ENCODE assay signal across 24 mouse cellular contexts in the genomic region with DNA sequence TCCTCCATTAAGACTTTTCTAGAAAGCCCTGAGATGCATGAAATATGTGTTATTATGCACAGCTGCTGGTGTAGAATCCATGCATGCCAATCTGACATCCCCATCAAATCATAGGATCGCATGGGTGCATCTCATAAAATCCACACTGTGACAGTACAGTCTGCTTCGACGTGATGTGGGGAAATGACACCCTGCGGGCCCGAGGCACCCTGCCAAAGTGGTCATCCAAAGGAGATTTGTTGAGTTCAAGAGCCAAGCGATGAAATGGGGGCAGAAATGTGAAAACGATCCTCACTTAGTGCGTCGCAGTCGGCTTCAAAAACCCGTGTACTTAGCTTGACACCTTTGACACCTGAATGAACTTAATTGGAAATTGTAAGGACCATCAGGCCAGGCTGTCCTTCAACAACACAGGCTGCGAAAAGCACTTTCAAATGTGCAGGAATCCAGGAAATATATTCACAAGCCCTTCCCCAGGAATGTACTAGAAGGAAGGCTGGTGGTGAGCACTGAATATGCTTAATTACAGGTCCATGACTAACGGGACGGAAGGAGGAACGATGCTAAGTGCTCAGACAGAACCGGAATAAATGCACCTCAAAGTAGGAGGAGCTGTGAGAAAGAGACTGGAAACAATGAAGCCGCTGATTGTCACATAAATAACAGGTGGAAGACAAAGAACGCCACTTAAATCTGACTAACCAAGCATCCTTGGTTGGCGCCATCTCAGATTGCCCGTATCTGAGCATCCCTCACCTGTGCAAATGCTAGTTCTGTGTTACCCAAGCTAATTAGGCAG.
DNase-seq lines count a peak whose midpoint lies in the region; ATAC-seq and TF ChIP-seq lines count a peak whose summit lies in the region.
"Had no signal": no experiment of that assay in that cellular context is flagged by ENCODE, and none has a peak within 500 bp of the region (broad histone marks: within the 10 kb centered on the region; RNA-seq: fewer than 3 reads in every experiment).

No protein-coding gene starts in this region.

- no peak overlapping the region for H3K9ac ChIP-seq in forebrain, embryonic 14.5 days (ENCODE audit: low read length)
- H3K9ac ChIP-seq in forebrain, embryonic 13.5 days: no peak overlapping the region
- no peak overlapping the region for H3K9ac ChIP-seq in midbrain, embryonic 11.5 days (ENCODE audit: low read length)
- no peak overlapping the region for H3K9ac ChIP-seq in midbrain, postnatal 0 days (replicated peaks; ENCODE audit: low read length, poor library complexity, severe bottlenecking)
- H3K9ac ChIP-seq: embryonic facial prominence, embryonic 12.5 days; forebrain, postnatal 0 days; hindbrain, embryonic 15.5 days; limb, embryonic 12.5 days; liver, embryonic 12.5 days had no signal

- H3K27me3 ChIP-seq in forebrain, embryonic 14.5 days (replicated peaks; ENCODE audit: control insufficient read depth, insufficient read depth, low read length): no peaks in the 10 kb centered on the region
- peaks cover 11% of the 10 kb centered on the region; the same call in 1 of the 2 replicates for H3K27me3 ChIP-seq in forebrain, embryonic 13.5 days
- H3K27me3 ChIP-seq in midbrain, embryonic 11.5 days (ENCODE audit: control insufficient read depth, insufficient read depth, low read length): no peaks in the 10 kb centered on the region
- H3K27me3 ChIP-seq in midbrain, embryonic 10.5 days (ENCODE audit: low read depth, poor library complexity, severe bottlenecking): 0 out of 2 replicates have a peak, but pooled peaks cover 12% of the 10 kb centered on the region
- H3K27me3 ChIP-seq in midbrain, postnatal 0 days (ENCODE audit: insufficient read depth, low read length): no peaks in the 10 kb centered on the region
- H3K27me3 ChIP-seq: embryonic facial prominence, embryonic 12.5 days; hindbrain, embryonic 15.5 days; liver, embryonic 12.5 days had no signal

- no peaks in the 10 kb centered on the region for H3K36me3 ChIP-seq in forebrain, embryonic 14.5 days (ENCODE audit: control insufficient read depth, insufficient read depth, low read length)
- H3K36me3 ChIP-seq in forebrain, embryonic 13.5 days (ENCODE audit: poor library complexity, severe bottlenecking): no peaks in the 10 kb centered on the region
- no peaks in the 10 kb centered on the region for H3K36me3 ChIP-seq in midbrain, embryonic 11.5 days (ENCODE audit: control insufficient read depth, insufficient read depth, low read length)
- no peaks in the 10 kb centered on the region for H3K36me3 ChIP-seq in midbrain, embryonic 10.5 days
- no peaks in the 10 kb centered on the region for H3K36me3 ChIP-seq in midbrain, postnatal 0 days (ENCODE audit: insufficient read depth, low read length)
- H3K36me3 ChIP-seq: embryonic facial prominence, embryonic 12.5 days; hindbrain, embryonic 15.5 days; limb, embryonic 12.5 days; liver, embryonic 12.5 days had no signal

- H3K27ac ChIP-seq in forebrain, embryonic 14.5 days (ENCODE audit: low read depth, low read length): no peak overlapping the region
- H3K27ac ChIP-seq in forebrain, embryonic 13.5 days: no peak overlapping the region
- H3K27ac ChIP-seq in midbrain, embryonic 11.5 days (ENCODE audit: low read depth, low read length): no peak overlapping the region
- no peak overlapping the region for H3K27ac ChIP-seq in midbrain, embryonic 10.5 days (replicated peaks)
- no peak overlapping the region for H3K27ac ChIP-seq in midbrain, postnatal 0 days (ENCODE audit: low read depth, low read length)
- H3K27ac ChIP-seq: embryonic facial prominence, embryonic 12.5 days; heart, adult 2 months; hindbrain, embryonic 15.5 days; layer of hippocampus, adult 2 months; limb, embryonic 12.5 days; liver, embryonic 12.5 days had no signal

- no peaks in the 10 kb centered on the region for H3K9me3 ChIP-seq in forebrain, embryonic 14.5 days (replicated peaks; ENCODE audit: control insufficient read depth, low read length)
- no peaks in the 10 kb centered on the region for H3K9me3 ChIP-seq in forebrain, embryonic 13.5 days (replicated peaks)
- H3K9me3 ChIP-seq in midbrain, embryonic 11.5 days (ENCODE audit: control insufficient read depth, low read length): no peaks in the 10 kb centered on the region
- H3K9me3 ChIP-seq in midbrain, embryonic 10.5 days (replicated peaks): no peaks in the 10 kb centered on the region
- H3K9me3 ChIP-seq in midbrain, postnatal 0 days (ENCODE audit: low read length): no peaks in the 10 kb centered on the region
- H3K9me3 ChIP-seq: embryonic facial prominence, embryonic 12.5 days; hindbrain, embryonic 15.5 days; limb, embryonic 12.5 days; liver, embryonic 12.5 days had no signal

- no peak overlapping the region for H3K4me3 ChIP-seq in forebrain, embryonic 14.5 days (ENCODE audit: low read depth, low read length)
- no peak overlapping the region for H3K4me3 ChIP-seq in forebrain, embryonic 13.5 days
- no peak overlapping the region for H3K4me3 ChIP-seq in midbrain, embryonic 11.5 days (ENCODE audit: low read depth, low read length)
- H3K4me3 ChIP-seq in midbrain, embryonic 10.5 days: no peak overlapping the region
- H3K4me3 ChIP-seq in midbrain, postnatal 0 days (ENCODE audit: low read depth, low read length): no peak overlapping the region
- H3K4me3 ChIP-seq: embryonic facial prominence, embryonic 12.5 days; heart, adult 2 months; hindbrain, embryonic 15.5 days; limb, embryonic 12.5 days; liver, embryonic 12.5 days had no signal

- no peak for TF ChIP-seq CTCF in midbrain, postnatal 0 days (IDR thresholded peaks at IDR 0.05)

- 47% methylated on average over 20 of the region's 20 CpGs for WGBS in forebrain, embryonic 14.5 days
- 57% methylated on average over 20 of the region's 20 CpGs for WGBS in forebrain, embryonic 13.5 days
- WGBS in midbrain, embryonic 11.5 days: 83% methylated on average over 20 of the region's 20 CpGs
- 87% methylated on average over 20 of the region's 20 CpGs for WGBS in midbrain, embryonic 10.5 days
- WGBS in midbrain, postnatal 0 days: 72% methylated on average over 20 of the region's 20 CpGs

- peak; percentile 33 for DNase-seq in forebrain, embryonic 14.5 days (ENCODE audit: low spot score)
- peak; percentile 72 for DNase-seq in midbrain, embryonic 11.5 days (ENCODE audit: low spot score, missing footprints)
- no peak for DNase-seq in midbrain, embryonic 10.5 days (ENCODE audit: low spot score)
- peak; percentile 41 for DNase-seq in midbrain, postnatal 0 days (ENCODE audit: low spot score)
- DNase-seq in B cell, adult 2 months: no peak
- DNase-seq: adrenal gland, postnatal 25 days; cerebellum, postnatal 25 days; forebrain, postnatal 0 days; gastrocnemius, postnatal 14 days; heart, adult 2 months; kidney, adult 9 months; kidney, postnatal 25 days; lung, adult 18-20 months; lung, postnatal 10 days; right cerebral cortex, postnatal 25 days; spleen, adult 18-20 months had no signal

- H3K4me2 ChIP-seq in forebrain, embryonic 14.5 days (ENCODE audit: low read length): no peak overlapping the region
- no peak overlapping the region for H3K4me2 ChIP-seq in forebrain, embryonic 13.5 days
- no peak overlapping the region for H3K4me2 ChIP-seq in midbrain, embryonic 11.5 days
- no peak overlapping the region for H3K4me2 ChIP-seq in midbrain, postnatal 0 days (ENCODE audit: low read depth, low read length, poor library complexity, severe bottlenecking)
- H3K4me2 ChIP-seq: embryonic facial prominence, embryonic 12.5 days; limb, embryonic 12.5 days; liver, embryonic 12.5 days had no signal

- ATAC-seq in forebrain, embryonic 14.5 days: peak; percentile 23; the same call in 1 of the 2 replicates
- no peak for ATAC-seq in forebrain, embryonic 13.5 days
- no peak for ATAC-seq in midbrain, embryonic 11.5 days (ENCODE audit: low FRiP score)
- ATAC-seq in CD4-positive, CD25-positive, alpha-beta regulatory T cell, adult 4 months: peak; percentile 9
- ATAC-seq in midbrain, postnatal 0 days (ENCODE audit: low FRiP score): no peak
- ATAC-seq: forebrain, postnatal 0 days; intestine, embryonic 16.5 days; liver, embryonic 12.5 days had no signal

- H3K4me1 ChIP-seq in forebrain, embryonic 14.5 days (ENCODE audit: control insufficient read depth, insufficient read depth, low read length): peaks cover 15% of the 10 kb centered on the region
- peaks cover 25% of the 10 kb centered on the region for H3K4me1 ChIP-seq in forebrain, embryonic 13.5 days
- no peaks in the 10 kb centered on the region for H3K4me1 ChIP-seq in midbrain, embryonic 11.5 days (ENCODE audit: control insufficient read depth, insufficient read depth, low read length)
- 0 out of 2 replicates have a peak, but pooled peaks cover 5% of the 10 kb centered on the region for H3K4me1 ChIP-seq in midbrain, embryonic 10.5 days
- no peaks in the 10 kb centered on the region for H3K4me1 ChIP-seq in midbrain, postnatal 0 days (ENCODE audit: insufficient read depth, low read length)
- H3K4me1 ChIP-seq: limb, embryonic 12.5 days; liver, embryonic 12.5 days had no signal

Comparison
In these comparisons a context has a peak if more than half of its experiments do, and no peak if none do; other contexts are left out.
1. ATAC-seq: peak in forebrain, embryonic 14.5 days (single experiment) and CD4-positive, CD25-positive, alpha-beta regulatory T cell, adult 4 months (single experiment); none in forebrain, embryonic 13.5 days (single experiment), midbrain, embryonic 11.5 days (single experiment) and midbrain, postnatal 0 days (single experiment).
2. DNase-seq: peak in forebrain, embryonic 14.5 days (single experiment), midbrain, embryonic 11.5 days (single experiment) and midbrain, postnatal 0 days (single experiment); none in midbrain, embryonic 10.5 days (single experiment) and B cell, adult 2 months (0 of 2).